Mouse (Mus musculus) forebrain, embryonic 13.5 days (tissue): ENCODE measurements around the gene Sorl1. TPM values are rescaled to one million over a fixed set of nuclear protein-coding genes. Genes with fewer than 3 reads are reported as not detected.

ENCODE experiments used
- ATAC-seq: fragments of 200-750 bp; cut with Nextera tagmentation; 2 replicates; pipeline ENCODE4 v1.8.0; 2017
- H3K27ac ChIP-seq: fragments of 300-500 bp; sonication (generic); 2 replicates; pipeline ENCODE4 v1.5.1; 2015; ENCODE audit warnings: inconsistent platforms, mild to moderate bottlenecking, moderate library complexity
- H3K27me3 ChIP-seq: fragments of 300-500 bp; sonication (generic); 2 replicates; pipeline ENCODE4 v1.6.1; 2015; ENCODE audit warnings: mild to moderate bottlenecking, inconsistent platforms
- H3K36me3 ChIP-seq: fragments of 300-500 bp; sonication (generic); 2 replicates; pipeline ENCODE4 v1.6.1; 2015; ENCODE audit warnings: mild to moderate bottlenecking, inconsistent platforms; ENCODE audit not compliant: poor library complexity, severe bottlenecking
- H3K4me1 ChIP-seq: fragments of 300-500 bp; sonication (generic); 2 replicates; pipeline ENCODE4 v1.6.1; 2015; ENCODE audit warnings: inconsistent platforms
- H3K4me2 ChIP-seq: fragments of 300-500 bp; sonication (generic); 2 replicates; pipeline ENCODE4 v1.6.1; 2015; ENCODE audit warnings: inconsistent platforms, mild to moderate bottlenecking, moderate library complexity
- H3K4me3 ChIP-seq: fragments of 300-500 bp; sonication (generic); 2 replicates; pipeline ENCODE4 v1.5.1; 2015; ENCODE audit warnings: mild to moderate bottlenecking, inconsistent platforms
- H3K9ac ChIP-seq: fragments of 300-500 bp; sonication (generic); 2 replicates; pipeline ENCODE4 v1.6.1; 2015; ENCODE audit warnings: mild to moderate bottlenecking, inconsistent platforms
- H3K9me3 ChIP-seq: fragments of 300-500 bp; sonication (generic); replicated peaks from 2 replicates; pipeline ENCODE4 v1.6.1; 2016; ENCODE audit warnings: inconsistent platforms
- WGBS: fragments of 180-500 bp; shearing (Covaris S2); methylation state at CpG from one replicate; pipeline ENCODE4 v1.1.7; 2015; 5-methylcytosine and 5-hydroxymethylcytosine counted together
- polyA plus RNA-seq: library from polyadenylated mRNA; unstranded; fragments of >200 nt; fragmentation: Nextera tagmentation; extraction: Ambion mirVana; gene quantifications from 2 replicates; pipeline ENCODE4 v1.2.1, GENCODE M21; 2015

Sorl1 gene
- polyA plus RNA-seq, 1 experiment from 2014 or later, result 11.5 TPM

GRCm38 (mm10) chr9:42022318-42022717 is 101.8 kb downstream of the Sorl1 start:
- no peak overlapping the region for H3K9ac ChIP-seq
- no peak for ATAC-seq
- WGBS, result 94% methylated on average over 12 of the region's 12 CpGs
- H3K4me3 ChIP-seq, result no peak overlapping the region
- no peaks in the 10 kb centered on the region for H3K27me3 ChIP-seq
- no peaks in the 10 kb centered on the region for H3K9me3 ChIP-seq
- H3K36me3 ChIP-seq, result peaks cover 28% of the 10 kb centered on the region
- no peak overlapping the region for H3K27ac ChIP-seq
- no peaks in the 10 kb centered on the region for H3K4me1 ChIP-seq
- H3K4me2 ChIP-seq, result no peak overlapping the region

- no peak for ATAC-seq
- 73% methylated on average over 7 of the region's 7 CpGs for WGBS
- H3K27me3 ChIP-seq, result no peaks in the 10 kb centered on the region
- 0 out of 2 replicates have a peak, but pooled peaks cover 4% of the 10 kb centered on the region for H3K9me3 ChIP-seq
- no peak overlapping the region for H3K9ac ChIP-seq
- H3K27ac ChIP-seq, result no peak overlapping the region
- H3K36me3 ChIP-seq, result peaks cover 54% of the 10 kb centered on the region
- no peak overlapping the region for H3K4me3 ChIP-seq
- H3K4me1 ChIP-seq, result no peaks in the 10 kb centered on the region
- no peak overlapping the region for H3K4me2 ChIP-seq
Measured at GRCm38 (mm10) chr9:42019308-42020031, 104.6 kb downstream of the Sorl1 start.

- no peaks in the 10 kb centered on the region for H3K27me3 ChIP-seq
- WGBS, result 94% methylated on average over 5 of the region's 5 CpGs
- H3K4me2 ChIP-seq, result no peak overlapping the region
- no peaks in the 10 kb centered on the region for H3K4me1 ChIP-seq
- H3K4me3 ChIP-seq, result no peak overlapping the region
- no peak overlapping the region for H3K9ac ChIP-seq
- ATAC-seq, result no peak
- peaks cover 15% of the 10 kb centered on the region; the same call in 1 of the 2 replicates for H3K36me3 ChIP-seq
- no peak overlapping the region for H3K27ac ChIP-seq
- H3K9me3 ChIP-seq, result no peaks in the 10 kb centered on the region
Measured at GRCm38 (mm10) chr9:42008501-42008900, 115.6 kb downstream of the Sorl1 start.

GRCm38 (mm10) chr9:42005101-42005500 is 119.0 kb downstream of the Sorl1 start:
- no peak overlapping the region for H3K9ac ChIP-seq
- no peak overlapping the region for H3K27ac ChIP-seq
- H3K4me2 ChIP-seq, result no peak overlapping the region
- H3K27me3 ChIP-seq, result no peaks in the 10 kb centered on the region
- H3K36me3 ChIP-seq, result peaks cover 32% of the 10 kb centered on the region
- no peak overlapping the region for H3K4me3 ChIP-seq
- no peak for ATAC-seq
- 82% methylated on average over 8 of the region's 8 CpGs for WGBS
- H3K4me1 ChIP-seq, result 0 out of 2 replicates have a peak, but pooled peaks cover 1% of the 10 kb centered on the region
- H3K9me3 ChIP-seq, result no peaks in the 10 kb centered on the region

- no peaks in the 10 kb centered on the region for H3K27me3 ChIP-seq
- WGBS, result 92% methylated on average over 4 of the region's 4 CpGs
- no peak overlapping the region for H3K9ac ChIP-seq
- no peak overlapping the region for H3K4me3 ChIP-seq
- H3K4me2 ChIP-seq, result no peak overlapping the region
- 0 out of 2 replicates have a peak, but pooled peaks cover 5% of the 10 kb centered on the region for H3K4me1 ChIP-seq
- no peak for ATAC-seq
- no peak overlapping the region for H3K27ac ChIP-seq
- H3K9me3 ChIP-seq, result no peaks in the 10 kb centered on the region
- peaks cover 32% of the 10 kb centered on the region for H3K36me3 ChIP-seq
Measured at GRCm38 (mm10) chr9:42004140-42004539, 120.0 kb downstream of the Sorl1 start.

- Histone ChIP-seq H3K4me3 (no peak overlapping the region), H3K27me3 (no peaks in the 10 kb centered on the region), H3K9ac (no peak overlapping the region), H3K36me3 (peaks cover 30% of the 10 kb centered on the region), H3K27ac (peak overlapping the region; percentile 31; the same call in 1 of the 2 replicates), H3K9me3 (no peaks in the 10 kb centered on the region), H3K4me1 (peaks cover 13% of the 10 kb centered on the region), H3K4me2 (no peak overlapping the region)
- 70% methylated on average over 12 of the region's 12 CpGs for WGBS
- peak; percentile 59 for ATAC-seq
Measured at GRCm38 (mm10) chr9:41999498-42000473, 124.3 kb downstream of the Sorl1 start.

GRCm38 (mm10) chr9:41995278-41995677 is 128.8 kb downstream of the Sorl1 start:
- Histone ChIP-seq H3K9me3 (no peaks in the 10 kb centered on the region), H3K9ac (no peak overlapping the region), H3K27me3 (no peaks in the 10 kb centered on the region), H3K4me2 (no peak overlapping the region), H3K4me1 (peaks cover 13% of the 10 kb centered on the region), H3K4me3 (no peak overlapping the region), H3K36me3 (peaks cover 38% of the 10 kb centered on the region), H3K27ac (no peak overlapping the region)
- no peak for ATAC-seq
- 42% methylated on average over 9 of the region's 9 CpGs for WGBS

- 96% methylated on average over 5 of the region's 5 CpGs for WGBS
- Histone ChIP-seq H3K4me2 (no peak overlapping the region), H3K4me1 (peaks cover 8% of the 10 kb centered on the region), H3K27ac (no peak overlapping the region), H3K4me3 (no peak overlapping the region), H3K36me3 (peaks cover 46% of the 10 kb centered on the region), H3K9ac (no peak overlapping the region), H3K9me3 (no peaks in the 10 kb centered on the region), H3K27me3 (no peaks in the 10 kb centered on the region)
- ATAC-seq, result no peak
Measured at GRCm38 (mm10) chr9:41993821-41994220, 130.3 kb downstream of the Sorl1 start.

GRCm38 (mm10) chr9:41992841-41993240 is 131.3 kb downstream of the Sorl1 start:
- H3K4me1 ChIP-seq, result peaks cover 8% of the 10 kb centered on the region
- H3K9me3 ChIP-seq, result no peaks in the 10 kb centered on the region
- H3K4me3 ChIP-seq, result no peak overlapping the region
- no peak overlapping the region for H3K4me2 ChIP-seq
- H3K36me3 ChIP-seq, result peaks cover 55% of the 10 kb centered on the region
- WGBS, result 91% methylated on average over 5 of the region's 5 CpGs
- ATAC-seq, result no peak
- H3K9ac ChIP-seq, result no peak overlapping the region
- no peak overlapping the region for H3K27ac ChIP-seq
- no peaks in the 10 kb centered on the region for H3K27me3 ChIP-seq

GRCm38 (mm10) chr9:41985636-41986035 is 138.5 kb downstream of the Sorl1 start:
- Histone ChIP-seq H3K27me3 (no peaks in the 10 kb centered on the region), H3K27ac (no peak overlapping the region), H3K4me1 (no peaks in the 10 kb centered on the region), H3K9ac (no peak overlapping the region), H3K4me3 (no peak overlapping the region), H3K9me3 (no peaks in the 10 kb centered on the region), H3K36me3 (peaks cover 78% of the 10 kb centered on the region), H3K4me2 (no peak overlapping the region)
- no peak for ATAC-seq
- WGBS, result 63% methylated on average over 5 of the region's 5 CpGs

GRCm38 (mm10) chr9:41985052-41985451 is 139.0 kb downstream of the Sorl1 start:
- ATAC-seq, result no peak
- Histone ChIP-seq H3K4me3 (no peak overlapping the region), H3K9me3 (no peaks in the 10 kb centered on the region), H3K36me3 (peaks cover 77% of the 10 kb centered on the region), H3K27ac (no peak overlapping the region), H3K4me2 (no peak overlapping the region), H3K4me1 (no peaks in the 10 kb centered on the region), H3K9ac (no peak overlapping the region), H3K27me3 (no peaks in the 10 kb centered on the region)
- 68% methylated on average over 9 of the region's 9 CpGs for WGBS

GRCm38 (mm10) chr9:41984306-41984705 is 139.8 kb downstream of the Sorl1 start:
- no peak overlapping the region for H3K9ac ChIP-seq
- 93% methylated on average over 11 of the region's 11 CpGs for WGBS

More at GRCm38 (mm10) chr9:41984306-41984705, 139.8 kb downstream of the Sorl1 start:
- Histone ChIP-seq H3K4me1 (no peaks in the 10 kb centered on the region), H3K27me3 (no peaks in the 10 kb centered on the region), H3K4me2 (no peak overlapping the region), H3K27ac (no peak overlapping the region), H3K4me3 (no peak overlapping the region), H3K36me3 (peaks cover 76% of the 10 kb centered on the region), H3K9me3 (no peaks in the 10 kb centered on the region)
- no peak for ATAC-seq
